Mouse (Mus musculus) G1E (cell line): Measurements from ENCODE around the gene Sulf2.

Source experiments
- CTCF ChIP-seq: IDR thresholded peaks from 2 replicates; pipeline ENCODE4 v1.5.1; 2012; ENCODE audit warnings: low read depth, low read length, inconsistent platforms, mixed read lengths
- GATA1 ChIP-seq: IDR thresholded peaks from 2 replicates; pipeline ENCODE4 v1.6.1; 2012; ENCODE audit warnings: borderline replicate concordance, low read length, inconsistent platforms, mixed read lengths
- POLR2AphosphoS5 ChIP-seq: IDR thresholded peaks from 2 replicates; pipeline ENCODE4 v1.6.1; 2012; ENCODE audit warnings: low read depth, low read length, inconsistent platforms; ENCODE audit not compliant: insufficient replicate concordance
- TAL1 ChIP-seq: conservative IDR thresholded peaks from 2 replicates; pipeline ENCODE4 v1.6.1; 2012; ENCODE audit warnings: low read depth, low read length, inconsistent platforms, mixed read lengths

GRCm38 (mm10) chr2:166165396-166165795 is 9.9 kb upstream of the Sulf2 start:
- no peak for TF ChIP-seq CTCF
- TF ChIP-seq TAL1: no peak
- no peak for TF ChIP-seq GATA1
- TF ChIP-seq POLR2AphosphoS5: no peak
